Mouse (Mus musculus) kidney, postnatal 0 days (tissue): ENCODE results near the gene Tbx2. TPM values are rescaled to one million over a fixed set of nuclear protein-coding genes. Genes with fewer than 3 reads are reported as not detected.

Experiments
- ATAC-seq: fragments of 200-750 bp; cut with Nextera tagmentation; replicated peaks from 2 replicates; pipeline ENCODE4 v1.8.0; 2017; ENCODE audit warnings: low read depth, moderate number of reproducible peaks, moderate TSS enrichment, moderate library complexity; ENCODE audit not compliant: low FRiP score
- DNase-seq: peaks from one replicate; pipeline ENCODE4 v3.0.0-alpha.2; 2016; ENCODE audit warnings: low spot score
- H3K27ac ChIP-seq: fragments of 300-500 bp; sonication (generic); 2 replicates; pipeline ENCODE4 v1.5.1; 2014; ENCODE audit warnings: mild to moderate bottlenecking
- H3K27me3 ChIP-seq: fragments of 300-500 bp; sonication (generic); 2 replicates; pipeline ENCODE4 v1.6.1; 2014; ENCODE audit warnings: low read length, mixed read lengths; ENCODE audit not compliant: insufficient read depth
- H3K36me3 ChIP-seq: fragments of 300-500 bp; sonication (generic); 2 replicates; pipeline ENCODE4 v1.6.1; 2014; ENCODE audit warnings: low read length, mixed read lengths; ENCODE audit not compliant: insufficient read depth
- H3K4me1 ChIP-seq: fragments of 300-500 bp; sonication (generic); replicated peaks from 2 replicates; pipeline ENCODE4 v1.6.1; 2014; ENCODE audit warnings: antibody characterized with exemption, low read length, mixed read lengths; ENCODE audit not compliant: insufficient read depth
- H3K4me2 ChIP-seq: fragments of 300-500 bp; sonication (generic); 2 replicates; pipeline ENCODE4 v1.6.1; 2014; ENCODE audit warnings: mild to moderate bottlenecking, low read length, moderate library complexity, mixed read lengths
- H3K4me3 ChIP-seq: fragments of 300-500 bp; sonication (generic); replicated peaks from 2 replicates; pipeline ENCODE4 v1.5.1; 2014; ENCODE audit warnings: low read depth, low read length
- H3K9ac ChIP-seq: fragments of 300-500 bp; sonication (generic); 2 replicates; pipeline ENCODE4 v1.6.1; 2014; ENCODE audit warnings: low read depth, low read length
- H3K9me3 ChIP-seq: fragments of 300-500 bp; sonication (generic); replicated peaks from 2 replicates; pipeline ENCODE4 v1.6.1; 2016; ENCODE audit warnings: low read length, inconsistent platforms, mixed read lengths
- CTCF ChIP-seq: IDR thresholded peaks from 2 replicates; pipeline ENCODE4 v1.5.1; 2016; ENCODE audit warnings: antibody characterized with exemption, low read depth, mild to moderate bottlenecking, moderate library complexity
- WGBS: fragments of 180-500 bp; shearing (Covaris S2); extraction: QIAGEN DNeasy Blood & Tissue Kit; methylation state at CpG from one replicate; pipeline ENCODE4 v1.1.7; 2014; 5-methylcytosine and 5-hydroxymethylcytosine counted together
- polyA plus RNA-seq: library from polyadenylated mRNA; unstranded; fragments of >200 nt; fragmentation: Nextera tagmentation; extraction: Ambion mirVana; gene quantifications from 2 replicates; pipeline ENCODE4 v1.2.1, GENCODE M21; 2015

The Tbx2 gene
- polyA plus RNA-seq, 1 experiment from 2014 or later: 22.5 TPM

DNA sequence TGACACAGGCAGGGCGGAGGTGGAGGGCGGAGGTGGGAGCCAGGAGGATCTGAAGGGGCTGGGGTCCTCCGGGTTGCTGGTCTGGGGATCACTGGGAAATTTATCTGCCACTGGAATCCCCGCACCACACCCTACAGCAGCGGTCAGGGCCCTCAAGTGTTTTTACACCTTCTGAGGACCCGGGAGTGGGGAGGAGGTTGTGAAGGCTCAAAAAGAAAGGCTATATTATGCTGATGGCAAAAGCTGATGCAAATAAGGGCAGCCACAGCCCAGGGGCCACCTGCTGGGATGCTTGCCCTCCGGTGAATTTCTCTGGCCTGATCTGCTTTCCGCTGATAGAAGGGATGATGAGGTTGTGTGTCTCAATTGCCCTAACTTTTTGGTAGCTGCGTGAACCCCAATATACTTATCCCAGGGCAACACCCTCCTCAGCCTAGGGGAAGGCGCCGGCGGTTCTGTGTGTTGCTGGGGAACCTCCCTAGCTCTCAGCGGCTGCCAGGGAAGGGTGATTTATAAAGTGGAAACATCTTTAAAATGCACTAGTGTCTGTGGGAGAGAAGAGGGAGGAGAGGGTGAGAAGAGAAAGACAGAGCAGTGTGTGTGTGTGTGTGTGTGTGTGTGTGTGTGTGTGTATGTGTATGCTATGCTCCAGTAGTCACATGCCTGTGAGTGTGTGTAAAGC, 58.8 kb downstream of the Tbx2 start:
- no peak overlapping the region for H3K4me3 ChIP-seq
- no peak overlapping the region for H3K4me2 ChIP-seq
- H3K27ac ChIP-seq: no peak overlapping the region
- H3K36me3 ChIP-seq: no peaks in the 10 kb centered on the region
- H3K9ac ChIP-seq: no peak overlapping the region
- 3% methylated on average over 13 of the region's 13 CpGs for WGBS
- H3K4me1 ChIP-seq: 0 out of 2 replicates have a peak, but pooled peaks cover 4% of the 10 kb centered on the region
- DNase-seq: no peak
- no peak for ATAC-seq
- TF ChIP-seq CTCF: no peak
- H3K9me3 ChIP-seq: no peaks in the 10 kb centered on the region
- H3K27me3 ChIP-seq: peaks cover 86% of the 10 kb centered on the region

Other genes with a start within 250 kb of the Tbx2 start
- not detected in 2 replicates for gene Gm11444, start 17.8 kb downstream of the Tbx2 start, polyA plus RNA-seq
- 0.07 and 0.09 TPM in 2 replicates for gene Tbx4, start 53.9 kb downstream of the Tbx2 start, polyA plus RNA-seq